Comparison of ENCODE assay signal across 31 mouse cellular contexts in the genomic region with DNA sequence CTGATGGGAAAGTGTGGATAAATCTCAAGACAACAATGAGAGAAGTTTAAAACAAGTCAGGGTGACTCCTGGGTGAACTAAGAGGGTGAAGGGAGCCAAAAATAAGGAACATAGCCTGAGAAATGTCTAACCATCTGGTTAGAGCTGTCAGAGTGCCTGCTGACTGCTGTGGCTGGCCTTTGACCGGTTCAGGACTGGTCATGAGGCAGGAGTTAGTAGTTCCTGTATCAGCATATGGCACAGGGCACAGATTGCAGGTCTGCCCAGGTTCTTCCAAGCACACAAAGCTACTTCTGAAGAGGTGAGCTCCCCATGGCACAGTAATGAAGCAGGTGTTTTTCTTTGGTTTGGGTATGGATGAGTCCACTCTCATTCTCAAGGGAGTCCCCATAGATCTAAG.
DNase-seq lines count a peak whose midpoint lies in the region; ATAC-seq and TF ChIP-seq lines count a peak whose summit lies in the region.
"Had no signal": no experiment of that assay in that cellular context is flagged by ENCODE, and none has a peak within 500 bp of the region (broad histone marks: within the 10 kb centered on the region; RNA-seq: fewer than 3 reads in every experiment).

No protein-coding gene starts in this region.

- H3K9ac ChIP-seq in kidney, embryonic 14.5 days (ENCODE audit: low read depth, low read length), result no peak overlapping the region
- no peak overlapping the region for H3K9ac ChIP-seq in kidney, postnatal 0 days (ENCODE audit: low read depth, low read length)
- H3K9ac ChIP-seq in midbrain, embryonic 14.5 days (replicated peaks; ENCODE audit: low read length), result no peak overlapping the region
- H3K9ac ChIP-seq: embryonic facial prominence, embryonic 13.5 days; forebrain, embryonic 12.5 days; forebrain, embryonic 15.5 days; heart, embryonic 12.5 days; heart, embryonic 15.5 days; hindbrain, embryonic 14.5 days had no signal

- H3K4me3 ChIP-seq in kidney, embryonic 14.5 days (ENCODE audit: low read length), result no peak overlapping the region
- H3K4me3 ChIP-seq in kidney, postnatal 0 days (replicated peaks; ENCODE audit: low read depth, low read length), result no peak overlapping the region
- no peak overlapping the region for H3K4me3 ChIP-seq in midbrain, embryonic 14.5 days (replicated peaks; ENCODE audit: low read depth, low read length)
- H3K4me3 ChIP-seq: embryonic facial prominence, embryonic 10.5 days; embryonic facial prominence, embryonic 13.5 days; erythroblast, embryonic 14.5 days; forebrain, embryonic 12.5 days; forebrain, embryonic 15.5 days; heart, embryonic 12.5 days; heart, embryonic 15.5 days had no signal

- 92% methylated on average over 1 of the region's 1 CpGs for WGBS in kidney, embryonic 14.5 days
- 76% methylated on average over 1 of the region's 1 CpGs for WGBS in kidney, postnatal 0 days
- 79% methylated on average over 1 of the region's 1 CpGs for WGBS in midbrain, embryonic 14.5 days

- TF ChIP-seq CTCF in kidney, postnatal 0 days (IDR thresholded peaks at IDR 0.05; ENCODE audit: low read depth), result no peak

- DNase-seq in kidney, adult 18-20 months, result peak; percentile 11
- DNase-seq in kidney, adult 8-10 months, result peak; percentile 27 to 53
- DNase-seq in kidney, postnatal 0 days (ENCODE audit: low spot score), result no peak
- peak; percentile 43 to 67 for DNase-seq in kidney, postnatal 25 days
- DNase-seq in adrenal gland, postnatal 14 days, result no peak
- no peak for DNase-seq in spleen, adult 18-20 months
- no peak for DNase-seq in midbrain, embryonic 14.5 days
- DNase-seq: adrenal gland, adult 2 months; adrenal gland, postnatal 25 days; B cell, adult 2 months; cerebellum, adult 11-12 months; cerebellum, adult 8-10 months; cerebellum, postnatal 10 days; cerebellum, postnatal 36 days; embryo, embryonic 11 days; gastrocnemius, postnatal 25 days; heart, adult 18-20 months; heart, postnatal 10 days; heart, postnatal 36 days had no signal

- no peaks in the 10 kb centered on the region for H3K27me3 ChIP-seq in kidney, embryonic 14.5 days (ENCODE audit: control insufficient read depth, insufficient read depth, low read length)
- no peaks in the 10 kb centered on the region for H3K27me3 ChIP-seq in kidney, postnatal 0 days (ENCODE audit: insufficient read depth, low read length)
- H3K27me3 ChIP-seq in midbrain, embryonic 14.5 days (ENCODE audit: control insufficient read depth, insufficient read depth, low read length), result no peaks in the 10 kb centered on the region
- H3K27me3 ChIP-seq: CH12.LX; embryonic facial prominence, embryonic 13.5 days; forebrain, embryonic 12.5 days; forebrain, embryonic 15.5 days; heart, embryonic 12.5 days; heart, embryonic 15.5 days; Patski had no signal

- no peaks in the 10 kb centered on the region for H3K4me1 ChIP-seq in kidney, embryonic 14.5 days (ENCODE audit: control insufficient read depth, insufficient read depth, low read length)
- no peaks in the 10 kb centered on the region for H3K4me1 ChIP-seq in kidney, postnatal 0 days (replicated peaks; ENCODE audit: insufficient read depth, low read length)
- no peaks in the 10 kb centered on the region for H3K4me1 ChIP-seq in midbrain, embryonic 14.5 days (ENCODE audit: control insufficient read depth, insufficient read depth, low read length)
- H3K4me1 ChIP-seq: embryonic facial prominence, embryonic 10.5 days; embryonic facial prominence, embryonic 13.5 days; forebrain, embryonic 12.5 days; forebrain, embryonic 15.5 days; heart, embryonic 15.5 days had no signal

- H3K27ac ChIP-seq in kidney, embryonic 14.5 days (ENCODE audit: low read depth, low read length), result no peak overlapping the region
- H3K27ac ChIP-seq in kidney, postnatal 0 days, result no peak overlapping the region
- no peak overlapping the region for H3K27ac ChIP-seq in midbrain, embryonic 14.5 days (replicated peaks; ENCODE audit: low read depth, low read length)
- H3K27ac ChIP-seq: embryonic facial prominence, embryonic 10.5 days; embryonic facial prominence, embryonic 13.5 days; forebrain, embryonic 12.5 days; forebrain, embryonic 15.5 days; heart, embryonic 15.5 days; hindbrain, embryonic 14.5 days had no signal

- no peak for ATAC-seq in kidney, embryonic 14.5 days (ENCODE audit: low FRiP score, low TSS enrichment)
- 0 out of 2 replicates have a peak, but pooled peaks have one; percentile 40 for ATAC-seq in kidney, postnatal 0 days (replicated peaks; ENCODE audit: low FRiP score, low read depth)
- no peak for ATAC-seq in midbrain, embryonic 14.5 days (ENCODE audit: low FRiP score, low TSS enrichment)
- ATAC-seq: forebrain, embryonic 15.5 days; Patski had no signal

- no peak overlapping the region for H3K4me2 ChIP-seq in kidney, embryonic 14.5 days (replicated peaks; ENCODE audit: low read depth, low read length)
- H3K4me2 ChIP-seq in kidney, postnatal 0 days (ENCODE audit: low read length), result no peak overlapping the region
- H3K4me2 ChIP-seq in midbrain, embryonic 14.5 days (ENCODE audit: low read length), result no peak overlapping the region
- H3K4me2 ChIP-seq: embryonic facial prominence, embryonic 13.5 days; forebrain, embryonic 12.5 days; forebrain, embryonic 15.5 days; heart, embryonic 12.5 days; heart, embryonic 15.5 days; hindbrain, embryonic 14.5 days had no signal

- H3K36me3 ChIP-seq in kidney, embryonic 14.5 days (ENCODE audit: control insufficient read depth, insufficient read depth, low read length), result no peaks in the 10 kb centered on the region
- no peaks in the 10 kb centered on the region for H3K36me3 ChIP-seq in kidney, postnatal 0 days (ENCODE audit: insufficient read depth, low read length)
- H3K36me3 ChIP-seq in midbrain, embryonic 14.5 days (ENCODE audit: control insufficient read depth, insufficient read depth, low read length), result no peaks in the 10 kb centered on the region
- H3K36me3 ChIP-seq: embryonic facial prominence, embryonic 10.5 days; embryonic facial prominence, embryonic 13.5 days; forebrain, embryonic 12.5 days; forebrain, embryonic 15.5 days; G1E; heart, embryonic 12.5 days; heart, embryonic 15.5 days had no signal

- H3K9me3 ChIP-seq in kidney, embryonic 14.5 days (ENCODE audit: control insufficient read depth, low read length), result no peaks in the 10 kb centered on the region
- no peaks in the 10 kb centered on the region for H3K9me3 ChIP-seq in kidney, postnatal 0 days (replicated peaks; ENCODE audit: low read length)
- no peaks in the 10 kb centered on the region for H3K9me3 ChIP-seq in midbrain, embryonic 14.5 days (ENCODE audit: control insufficient read depth, low read length)
- H3K9me3 ChIP-seq: embryonic facial prominence, embryonic 10.5 days; embryonic facial prominence, embryonic 13.5 days; forebrain, embryonic 12.5 days; forebrain, embryonic 15.5 days; G1E; heart, embryonic 12.5 days; heart, embryonic 15.5 days had no signal

Comparison
In these comparisons a context has a peak if more than half of its experiments do, and no peak if none do; other contexts are left out.
1. DNase-seq: peak in kidney, adult 18-20 months (single experiment), kidney, adult 8-10 months (2 of 2) and kidney, postnatal 25 days (2 of 2); none in kidney, postnatal 0 days (single experiment), adrenal gland, postnatal 14 days (single experiment), spleen, adult 18-20 months (0 of 2) and midbrain, embryonic 14.5 days (single experiment).